Mouse (Mus musculus) kidney, postnatal 14 days (tissue): Measurements from ENCODE around the gene Gm47995.
"Not testable (repeated sequence)": the region's sequence is repeated elsewhere in the genome, so short reads cannot be mapped to it uniquely, and the experiment has no call there.

Experiments used
- DNase-seq: peaks from one replicate; pipeline ENCODE4 v3.0.0; 2022; ENCODE audit warnings: mixed read lengths

Gm47995 gene

DNA sequence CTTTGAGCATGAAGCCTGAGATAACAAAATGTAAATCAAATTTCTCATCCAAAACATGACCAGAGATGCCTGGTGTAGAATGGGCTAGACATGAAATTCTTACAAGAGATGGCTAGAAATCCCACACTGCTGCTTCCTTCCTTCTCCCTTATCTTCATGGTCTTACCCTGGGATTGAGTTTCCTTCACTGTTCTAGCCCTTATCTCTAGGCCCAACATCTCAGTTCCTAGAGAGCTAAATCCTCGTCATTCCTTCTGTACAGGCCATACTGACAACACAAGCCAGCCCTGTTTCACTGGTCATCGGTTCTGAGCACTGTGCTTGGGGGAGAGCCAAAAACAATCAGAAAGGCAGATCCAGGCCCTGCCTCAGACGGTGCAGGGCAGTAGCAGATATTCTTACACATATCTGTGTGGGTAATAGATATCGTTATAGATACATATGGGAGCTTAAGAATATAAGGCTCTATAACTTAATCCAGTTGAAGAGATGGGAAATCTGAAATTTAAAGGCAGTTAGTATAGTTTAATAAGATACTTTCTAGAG is 11.3 kb upstream of the Gm47995 start:
- DNase-seq: not testable (repeated sequence)

GRCm38 (mm10) chr1:151188469-151188868 is 9.8 kb upstream of the Gm47995 start:
- DNase-seq: no peak

GRCm38 (mm10) chr1:151192075-151192474 is 6.2 kb upstream of the Gm47995 start, which contains the start of gene Gm8947:
Gene Gm8947 (plus strand): TSS chr1:151192376.
- not testable (repeated sequence) for DNase-seq

GRCm38 (mm10) chr1:151192739-151193138 is 5.5 kb upstream of the Gm47995 start:
- DNase-seq: not testable (repeated sequence)

DNA sequence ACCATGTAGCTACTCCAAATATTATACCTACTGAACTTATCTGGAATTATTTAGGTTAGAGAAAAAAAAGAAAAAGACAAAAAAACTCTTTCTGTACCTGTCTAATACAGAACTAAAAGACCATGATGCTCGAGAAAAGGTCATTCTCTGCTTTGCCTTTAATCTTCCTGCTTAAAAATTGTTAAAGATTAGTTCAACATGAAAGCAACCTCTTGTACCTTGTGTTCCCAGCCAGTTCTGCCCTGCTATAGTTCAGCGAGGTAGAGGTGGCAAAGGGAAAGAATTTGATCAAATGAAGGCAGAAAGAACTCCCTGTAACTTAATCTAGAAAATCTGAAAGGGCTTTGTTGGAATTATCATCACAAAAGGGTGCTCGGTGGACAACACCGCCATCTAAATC is 2.3 kb upstream of the Gm47995 start:
- not testable (repeated sequence) for DNase-seq

GRCm38 (mm10) chr1:151196690-151197089 is 1.6 kb upstream of the Gm47995 start:
- DNase-seq: not testable (repeated sequence)

- not testable (repeated sequence) for DNase-seq
These were observed 2.4 kb downstream of the Gm47995 start for GRCm38 (mm10) chr1:151200620-151201019.

DNA sequence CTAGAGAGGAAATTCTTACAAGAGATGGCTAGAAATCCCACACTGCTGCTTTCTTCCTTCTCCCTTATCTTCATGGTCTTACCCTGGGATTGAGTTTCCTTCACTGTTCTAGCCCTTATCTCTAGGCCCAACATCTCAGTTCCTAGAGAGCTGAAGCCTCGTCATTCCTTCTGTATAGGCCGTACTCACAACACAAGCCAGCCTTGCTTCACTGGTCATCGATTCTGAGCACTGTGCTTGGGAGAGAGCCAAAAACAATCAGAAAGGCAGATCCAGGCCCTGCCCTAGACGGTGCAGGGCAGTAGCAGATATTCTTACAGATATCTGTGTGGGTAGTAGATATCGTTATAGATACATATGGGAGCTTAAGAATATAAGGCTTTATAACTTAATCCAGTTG is 4.5 kb downstream of the Gm47995 start:
- DNase-seq: not testable (repeated sequence)

DNA sequence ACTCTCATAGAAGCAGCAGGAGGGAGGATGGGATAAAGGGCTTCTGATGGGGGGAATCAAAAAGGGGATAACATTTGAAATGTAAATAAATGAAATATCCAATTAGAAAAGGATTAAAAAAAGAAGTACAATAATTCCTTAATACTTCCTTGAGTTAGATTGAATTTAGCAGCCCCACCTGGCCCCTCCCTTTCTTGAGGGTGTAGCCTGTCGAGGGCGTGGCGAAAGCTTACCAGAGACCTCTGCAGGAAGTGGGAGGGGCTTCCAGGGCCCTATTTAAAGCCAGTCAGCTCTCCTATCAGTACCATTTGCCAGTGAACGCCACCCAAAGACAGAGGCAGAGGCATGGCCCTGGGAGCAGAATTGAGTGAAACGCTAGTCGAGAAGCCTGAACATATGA is 5.6 kb downstream of the Gm47995 start, which contains the start of gene 3110040M04Rik:
3110040M04Rik (plus strand) TSS at position 304 of the 400 bp plus-strand sequence.
- DNase-seq: not testable (repeated sequence)

GRCm38 (mm10) chr1:151208493-151208892 is 10.2 kb downstream of the Gm47995 start:
- not testable (repeated sequence) for DNase-seq

DNA sequence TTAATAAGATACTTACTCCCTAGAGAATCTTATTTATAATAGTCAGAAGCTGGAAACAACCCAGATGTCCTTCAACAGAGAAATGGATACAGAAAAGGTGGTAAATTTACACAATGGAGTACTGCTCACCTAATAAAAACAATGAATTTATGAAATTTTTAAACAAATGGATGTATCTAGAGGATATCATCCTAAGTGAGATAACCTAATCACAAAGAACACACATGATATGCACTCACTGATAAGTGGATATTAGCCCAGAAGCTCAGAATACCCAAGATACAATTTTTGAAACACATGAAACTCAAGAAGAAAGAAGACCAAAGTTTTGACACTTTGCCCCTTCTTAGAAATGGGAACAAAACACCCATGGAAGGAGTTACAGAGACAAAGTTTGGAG is 10.7 kb downstream of the Gm47995 start:
- DNase-seq: not testable (repeated sequence)

- not testable (repeated sequence) for DNase-seq
These were observed 11.6 kb downstream of the Gm47995 start, which contains the start of gene Gm47996 for GRCm38 (mm10) chr1:151209824-151210355. Gene Gm47996 (plus strand): TSS chr1:151210131.

GRCm38 (mm10) chr1:151211666-151212065 is 13.4 kb downstream of the Gm47995 start:
- DNase-seq: not testable (repeated sequence)

DNA sequence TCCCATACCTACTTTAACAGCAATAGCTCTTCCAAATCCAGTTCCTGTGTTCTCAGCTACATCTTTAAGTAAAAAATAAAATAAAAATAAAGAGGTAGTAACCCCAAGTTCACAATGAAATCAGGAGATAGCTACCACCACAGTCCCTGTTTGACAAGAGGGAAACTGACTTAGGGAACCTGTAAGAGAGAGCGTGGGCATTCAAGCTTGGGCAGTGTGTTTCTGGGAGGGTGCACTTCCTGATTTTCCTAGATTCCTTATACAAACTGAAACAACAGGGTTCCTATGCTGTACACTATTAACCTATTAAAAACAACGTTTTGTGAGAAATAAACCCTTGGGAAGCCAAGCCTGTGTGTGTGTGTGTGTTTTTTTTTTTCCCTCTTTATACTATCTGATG is 16.6 kb downstream of the Gm47995 start:
- no peak for DNase-seq

GRCm38 (mm10) chr1:151215985-151216384 is 17.7 kb downstream of the Gm47995 start:
- peak; percentile 16 for DNase-seq

- peak; percentile 80 for DNase-seq
These were observed 18.2 kb downstream of the Gm47995 start for GRCm38 (mm10) chr1:151216417-151216816.

DNA sequence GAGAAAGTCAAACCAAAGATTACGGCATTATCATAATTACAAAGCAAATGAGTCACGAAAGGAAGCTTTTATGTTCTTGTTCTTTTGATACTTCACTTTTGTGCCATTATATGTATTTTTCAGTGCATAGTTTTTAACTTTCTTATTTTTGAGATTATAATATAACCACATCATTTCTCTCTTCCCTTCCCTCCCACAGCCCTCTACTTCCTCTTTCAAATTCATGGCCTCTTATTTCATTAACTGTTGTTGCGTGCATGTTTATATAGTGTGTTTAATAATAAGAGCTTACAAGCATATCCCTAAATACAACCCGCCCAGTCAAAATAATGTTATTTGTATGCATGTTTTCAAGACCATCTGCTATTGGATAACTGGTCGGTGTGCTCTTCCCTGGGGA is 20.8 kb downstream of the Gm47995 start:
- no peak for DNase-seq

- no peak for DNase-seq
These were observed 21.9 kb downstream of the Gm47995 start for GRCm38 (mm10) chr1:151220098-151220497.

- DNase-seq: no peak
These were observed 24.5 kb downstream of the Gm47995 start for GRCm38 (mm10) chr1:151222561-151223267.

DNA sequence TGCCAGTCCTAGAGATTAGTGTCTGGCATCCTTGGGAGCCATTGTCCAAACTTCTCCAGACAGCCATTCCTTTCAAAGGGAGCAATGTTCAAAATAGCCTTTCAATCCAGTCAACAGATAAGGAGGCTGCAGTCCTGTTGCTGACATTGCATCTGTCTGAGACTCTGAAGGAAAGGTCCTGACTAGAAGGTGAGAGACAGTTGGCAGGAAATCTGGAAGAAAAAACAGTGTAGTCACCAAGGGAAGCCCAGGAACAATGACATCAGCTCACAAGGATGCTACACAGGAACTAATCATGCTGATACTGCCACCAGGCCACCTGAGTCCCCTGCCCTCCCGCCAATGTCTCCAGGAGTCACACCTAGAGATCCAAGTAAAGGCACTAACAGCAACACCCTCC is 25.1 kb downstream of the Gm47995 start:
- no peak for DNase-seq

- DNase-seq: no peak
These were observed 26.3 kb downstream of the Gm47995 start for GRCm38 (mm10) chr1:151224536-151224935.

GRCm38 (mm10) chr1:151227506-151227905 is 29.3 kb downstream of the Gm47995 start:
- no peak for DNase-seq

DNA sequence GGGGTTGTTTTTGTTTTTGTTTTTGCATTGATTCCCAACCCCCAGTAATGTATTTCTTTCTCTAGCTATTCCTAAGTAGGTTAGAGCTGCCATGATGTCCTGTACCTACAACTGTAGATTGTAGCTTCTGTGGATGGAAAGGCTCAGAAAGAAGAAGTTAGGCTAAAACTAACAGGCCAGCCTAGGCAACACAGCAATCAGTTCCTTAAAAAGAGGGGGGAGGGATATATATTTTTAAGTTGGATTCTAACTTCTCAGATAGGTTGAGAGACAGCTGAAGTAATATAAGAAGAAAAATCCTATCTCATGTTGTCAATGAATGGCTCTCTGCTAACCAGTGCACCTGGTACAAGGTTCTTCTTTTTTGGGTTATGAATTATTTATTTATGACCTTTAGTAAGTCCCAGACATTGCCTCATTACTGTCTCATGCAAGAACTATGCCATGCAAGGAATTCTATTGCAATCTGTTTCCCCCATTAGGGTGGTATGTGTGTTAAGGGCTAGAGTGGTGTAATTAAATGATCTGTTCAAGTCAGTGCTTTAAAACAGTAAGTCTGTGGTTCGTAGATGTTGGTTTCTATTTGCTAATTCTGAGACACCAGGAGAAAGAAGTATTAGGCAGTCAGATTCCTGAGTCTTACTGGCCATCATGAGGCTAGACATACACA is 30.2 kb downstream of the Gm47995 start:
- no peak for DNase-seq
